Mouse (Mus musculus): Measurements from ENCODE around the gene S100a3. TPM values are rescaled to one million over a fixed set of nuclear protein-coding genes. Genes with fewer than 3 reads are reported as not detected.

S100a3 gene
- total RNA-seq, 1 experiment, result 1.6 TPM

- no peak overlapping the region for H3K9ac ChIP-seq (ENCODE audit: insufficient read depth, low read depth, low read length, poor library complexity, severe bottlenecking)
- TF ChIP-seq CHD2 (IDR thresholded peaks at IDR 0.05; ENCODE audit: low read depth, low read length) (no peak), MAFK (IDR thresholded peaks at IDR 0.05; ENCODE audit: insufficient read depth, low read depth, low read length) (no peak), ZC3H11A (IDR thresholded peaks at IDR 0.05; ENCODE audit: borderline replicate concordance, low read depth, low read length) (no peak), ZNF384 (IDR thresholded peaks at IDR 0.05; ENCODE audit: low read depth, low read length) (no peak), HCFC1 (IDR thresholded peaks at IDR 0.05; ENCODE audit: borderline replicate concordance, insufficient read depth, low read length) (no peak)
- no peaks in the 10 kb centered on the region for H3K9me3 ChIP-seq (ENCODE audit: control insufficient read depth, insufficient read depth, low read depth, low read length)
- no peaks in the 10 kb centered on the region for H3K4me1 ChIP-seq (ENCODE audit: control insufficient read depth in 2 of 2, insufficient read depth in 2 of 2, low read length in 2 of 2, poor library complexity in 1 of 2)
- DNase-seq (ENCODE audit: low read depth, low spot score), result peak; percentile 54
- in situ Hi-C loops (cut with MboI; ENCODE audit: low sequenced_read_pairs in 2 of 2, unreplicated experiment in 2 of 2), result no loop called here
- no peak overlapping the region for H3K4me3 ChIP-seq (ENCODE audit: insufficient read depth in 1 of 2, low read depth in 1 of 2, low read length in 2 of 2, poor library complexity in 1 of 2, severe bottlenecking in 1 of 2)
- no peak overlapping the region for H3K27ac ChIP-seq (ENCODE audit: insufficient read depth, low read depth, low read length, poor library complexity, severe bottlenecking)
- H3K36me3 ChIP-seq (ENCODE audit: control insufficient read depth, insufficient read depth, low read length, poor library complexity, severe bottlenecking), result no peaks in the 10 kb centered on the region
These were observed 79.3 kb downstream of the S100a3 start for GRCm38 (mm10) chr3:90639511-90640154.

- no peaks in the 10 kb centered on the region for H3K4me1 ChIP-seq (ENCODE audit: control insufficient read depth in 2 of 2, insufficient read depth in 2 of 2, low read length in 2 of 2, poor library complexity in 1 of 2)
- no peaks in the 10 kb centered on the region for H3K36me3 ChIP-seq (ENCODE audit: control insufficient read depth, insufficient read depth, low read length, poor library complexity, severe bottlenecking)
- no peak for DNase-seq (ENCODE audit: low read depth, low spot score)
- no peak overlapping the region for H3K9ac ChIP-seq (ENCODE audit: insufficient read depth, low read depth, low read length, poor library complexity, severe bottlenecking)
- in situ Hi-C loops (cut with MboI; ENCODE audit: low sequenced_read_pairs in 2 of 2, unreplicated experiment in 2 of 2), result no loop called here
- TF ChIP-seq ZC3H11A (IDR thresholded peaks at IDR 0.05; ENCODE audit: borderline replicate concordance, low read depth, low read length), result no peak
- no peak for TF ChIP-seq CHD2 (IDR thresholded peaks at IDR 0.05; ENCODE audit: low read depth, low read length)
- TF ChIP-seq HCFC1 (IDR thresholded peaks at IDR 0.05; ENCODE audit: borderline replicate concordance, insufficient read depth, low read length), result no peak
- TF ChIP-seq MAFK (IDR thresholded peaks at IDR 0.05; ENCODE audit: insufficient read depth, low read depth, low read length), result no peak
- no peak for TF ChIP-seq ZNF384 (IDR thresholded peaks at IDR 0.05; ENCODE audit: low read depth, low read length)
- no peak overlapping the region for H3K4me3 ChIP-seq (ENCODE audit: insufficient read depth in 1 of 2, low read depth in 1 of 2, low read length in 2 of 2, poor library complexity in 1 of 2, severe bottlenecking in 1 of 2)
- no peak overlapping the region for H3K27ac ChIP-seq (ENCODE audit: insufficient read depth, low read depth, low read length, poor library complexity, severe bottlenecking)
- no peaks in the 10 kb centered on the region for H3K9me3 ChIP-seq (ENCODE audit: control insufficient read depth, insufficient read depth, low read depth, low read length)
These were observed 80.6 kb downstream of the S100a3 start for GRCm38 (mm10) chr3:90640981-90641380.

GRCm38 (mm10) chr3:90644220-90644619, 83.8 kb downstream of the S100a3 start:
- peak; percentile 31 for DNase-seq (ENCODE audit: low read depth, low spot score)
- H3K36me3 ChIP-seq (ENCODE audit: control insufficient read depth, insufficient read depth, low read length, poor library complexity, severe bottlenecking), result no peaks in the 10 kb centered on the region
- no peaks in the 10 kb centered on the region for H3K4me1 ChIP-seq (ENCODE audit: control insufficient read depth in 2 of 2, insufficient read depth in 2 of 2, low read length in 2 of 2, poor library complexity in 1 of 2)
- H3K4me3 ChIP-seq (ENCODE audit: insufficient read depth in 1 of 2, low read depth in 1 of 2, low read length in 2 of 2, poor library complexity in 1 of 2, severe bottlenecking in 1 of 2), result no peak overlapping the region
- TF ChIP-seq CHD2 (IDR thresholded peaks at IDR 0.05; ENCODE audit: low read depth, low read length) (no peak), MAFK (IDR thresholded peaks at IDR 0.05; ENCODE audit: insufficient read depth, low read depth, low read length) (no peak), ZC3H11A (IDR thresholded peaks at IDR 0.05; ENCODE audit: borderline replicate concordance, low read depth, low read length) (no peak), ZNF384 (IDR thresholded peaks at IDR 0.05; ENCODE audit: low read depth, low read length) (no peak), HCFC1 (IDR thresholded peaks at IDR 0.05; ENCODE audit: borderline replicate concordance, insufficient read depth, low read length) (no peak)
- no peak overlapping the region for H3K9ac ChIP-seq (ENCODE audit: insufficient read depth, low read depth, low read length, poor library complexity, severe bottlenecking)
- H3K27ac ChIP-seq (ENCODE audit: insufficient read depth, low read depth, low read length, poor library complexity, severe bottlenecking), result no peak overlapping the region
- no peaks in the 10 kb centered on the region for H3K9me3 ChIP-seq (ENCODE audit: control insufficient read depth, insufficient read depth, low read depth, low read length)
- in situ Hi-C loops (cut with MboI; ENCODE audit: low sequenced_read_pairs in 2 of 2, unreplicated experiment in 2 of 2), result no loop called here

- Histone ChIP-seq H3K9me3 (ENCODE audit: control insufficient read depth, insufficient read depth, low read depth, low read length) (no peaks in the 10 kb centered on the region), H3K36me3 (ENCODE audit: control insufficient read depth, insufficient read depth, low read length, poor library complexity, severe bottlenecking) (no peaks in the 10 kb centered on the region), H3K9ac (ENCODE audit: insufficient read depth, low read depth, low read length, poor library complexity, severe bottlenecking) (no peak overlapping the region), H3K27ac (ENCODE audit: insufficient read depth, low read depth, low read length, poor library complexity, severe bottlenecking) (no peak overlapping the region), H3K4me3 (ENCODE audit: insufficient read depth in 1 of 2, low read depth in 1 of 2, low read length in 2 of 2, poor library complexity in 1 of 2, severe bottlenecking in 1 of 2) (no peak overlapping the region), H3K4me1 (ENCODE audit: control insufficient read depth in 2 of 2, insufficient read depth in 2 of 2, low read length in 2 of 2, poor library complexity in 1 of 2) (no peaks in the 10 kb centered on the region)
- DNase-seq (ENCODE audit: low read depth, low spot score), result no peak
- in situ Hi-C loops (cut with MboI; ENCODE audit: low sequenced_read_pairs in 2 of 2, unreplicated experiment in 2 of 2), result no loop called here
- TF ChIP-seq HCFC1 (IDR thresholded peaks at IDR 0.05; ENCODE audit: borderline replicate concordance, insufficient read depth, low read length) (no peak), ZC3H11A (IDR thresholded peaks at IDR 0.05; ENCODE audit: borderline replicate concordance, low read depth, low read length) (no peak), CHD2 (IDR thresholded peaks at IDR 0.05; ENCODE audit: low read depth, low read length) (no peak), ZNF384 (IDR thresholded peaks at IDR 0.05; ENCODE audit: low read depth, low read length) (no peak), MAFK (IDR thresholded peaks at IDR 0.05; ENCODE audit: insufficient read depth, low read depth, low read length) (no peak)
These were observed 86.9 kb downstream of the S100a3 start for GRCm38 (mm10) chr3:90647291-90647690.
